Mouse (Mus musculus) E14TG2a.4 (cell line): ENCODE data around the gene Zfp652.

ENCODE experiments used
- CTCF ChIP-seq: conservative IDR thresholded peaks from 2 replicates; pipeline ENCODE4 v1.5.1; 2014; ENCODE audit warnings: low read length
- POU5F1 ChIP-seq: IDR thresholded peaks from 2 replicates; pipeline ENCODE4 v1.6.1; 2014; ENCODE audit warnings: low read length, borderline replicate concordance

DNA sequence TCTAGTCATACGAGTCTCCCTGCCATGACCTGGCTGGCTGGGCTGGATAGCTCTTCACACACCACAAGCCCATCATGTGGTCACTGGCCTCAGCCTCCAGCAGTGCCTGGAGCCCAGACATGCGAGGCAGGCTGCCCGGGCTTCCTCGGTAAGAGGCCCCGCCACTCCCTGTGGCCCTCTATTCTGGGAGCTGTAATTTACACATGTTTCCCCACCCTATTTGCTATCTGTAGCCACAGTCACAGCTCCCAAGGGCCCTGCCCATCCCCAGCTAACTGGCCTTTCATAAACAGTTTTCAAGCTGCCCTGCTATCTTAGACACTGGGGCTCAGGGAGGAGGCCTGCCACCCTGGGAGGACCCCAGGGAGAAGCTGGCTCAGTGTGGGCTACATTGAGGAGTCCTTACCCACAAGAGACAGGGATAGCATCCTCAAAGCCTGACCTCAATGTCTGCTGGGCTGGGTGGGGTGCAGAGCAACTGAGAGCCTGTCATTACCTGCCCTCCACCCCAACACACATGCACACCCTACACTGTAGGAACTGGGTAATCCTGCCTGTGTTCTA is 96.1 kb downstream of the Zfp652 start:
- TF ChIP-seq CTCF (no peak), POU5F1 (no peak)
